Mouse (Mus musculus): ENCODE results near the gene Ccl2.

Gene Ccl2

DNA sequence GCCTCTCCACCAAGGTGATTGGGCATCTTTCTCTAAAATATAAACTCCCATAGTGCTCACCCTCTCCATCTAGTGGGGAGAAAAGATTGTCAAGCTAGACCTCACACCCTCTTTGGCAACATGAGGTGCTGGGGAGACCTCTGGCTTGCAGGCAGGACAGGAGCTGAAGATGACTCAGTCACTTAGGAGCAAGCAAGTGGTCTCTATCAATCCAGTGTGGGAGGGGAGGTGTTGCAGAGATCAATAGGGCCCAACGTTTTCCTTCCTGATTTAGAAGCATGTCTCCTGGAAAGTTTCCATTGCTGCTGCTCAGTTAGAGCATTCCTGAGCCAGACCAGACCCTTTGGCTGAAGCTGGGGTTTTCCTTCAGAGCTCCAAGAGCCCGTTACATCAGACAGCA lies 3.2 kb downstream of the Ccl2 start, which contains the start of gene Gm17268:
TSS of gene Gm17268 (minus strand) at position 28 of the 400 bp plus-strand sequence.
- DNase-seq = no peak

DNA sequence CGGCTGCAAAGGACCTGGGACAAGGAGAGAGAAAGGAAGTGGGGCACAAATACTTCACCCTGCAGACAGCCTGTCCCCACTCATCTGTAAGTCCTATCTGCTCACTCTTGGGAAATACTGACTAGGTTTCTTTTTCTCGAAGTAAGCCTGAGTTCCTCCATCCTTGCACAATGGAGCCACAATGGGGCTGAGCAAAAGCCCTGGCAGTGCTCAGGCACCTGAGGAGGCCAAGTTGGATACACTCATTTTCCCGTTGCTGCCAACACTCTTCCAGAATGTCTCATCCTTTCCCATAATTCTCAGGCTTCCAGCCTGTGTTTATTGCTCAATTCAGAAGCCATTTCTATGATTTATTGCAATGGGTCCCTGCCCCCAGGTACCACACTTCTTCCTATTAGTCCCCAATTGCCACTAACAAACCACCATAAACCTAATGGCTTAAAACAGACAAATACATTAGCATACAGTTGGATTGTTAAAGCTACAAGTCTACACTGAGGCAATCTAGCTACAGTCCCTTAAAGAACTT lies 3.8 kb downstream of the Ccl2 start:
- no peak for DNase-seq

DNA sequence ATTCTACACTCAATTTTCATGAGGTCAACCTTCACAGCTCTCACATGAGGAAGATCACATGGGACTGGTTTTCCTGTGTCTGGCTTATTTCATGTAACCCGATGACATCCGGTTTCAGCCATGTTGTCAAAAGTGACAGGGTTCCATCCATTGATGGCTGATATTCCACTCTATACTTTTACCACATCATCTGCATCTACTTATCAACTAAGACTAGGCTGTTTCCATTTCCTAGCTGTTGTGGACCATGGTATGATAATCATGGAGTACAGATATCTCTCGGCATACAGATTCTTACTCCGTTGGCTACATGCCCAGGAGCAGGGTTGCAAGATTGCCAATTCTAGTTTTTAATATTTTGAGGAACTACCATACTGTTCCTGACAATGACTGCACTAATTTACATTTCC lies 6.3 kb downstream of the Ccl2 start:
- DNase-seq = peak in 1 of 2 experiments; percentile 21

DNA sequence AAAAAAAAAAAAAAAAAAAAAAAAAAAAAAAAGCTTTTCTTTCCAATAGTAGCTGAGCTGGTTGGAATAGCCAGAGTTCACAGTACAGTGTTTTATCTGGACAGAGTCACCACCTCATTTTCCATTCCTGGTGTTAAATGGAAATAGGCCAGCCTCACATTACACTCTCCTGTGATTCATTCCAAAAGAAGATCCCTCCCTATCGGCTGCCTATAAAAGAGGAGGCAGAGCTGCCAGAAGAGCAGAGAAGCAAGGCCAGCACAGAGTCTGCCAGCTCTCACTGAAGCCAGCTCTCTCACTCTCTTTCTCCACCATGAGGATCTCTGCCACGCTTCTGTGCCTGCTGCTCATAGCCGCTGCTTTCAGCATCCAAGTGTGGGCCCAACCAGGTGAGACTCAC lies 10.1 kb downstream of the Ccl2 start, which contains the start of gene Ccl7:
TSS of gene Ccl7 (plus strand) at position 242 of the 400 bp plus-strand sequence.
- DNase-seq = no peak

DNA sequence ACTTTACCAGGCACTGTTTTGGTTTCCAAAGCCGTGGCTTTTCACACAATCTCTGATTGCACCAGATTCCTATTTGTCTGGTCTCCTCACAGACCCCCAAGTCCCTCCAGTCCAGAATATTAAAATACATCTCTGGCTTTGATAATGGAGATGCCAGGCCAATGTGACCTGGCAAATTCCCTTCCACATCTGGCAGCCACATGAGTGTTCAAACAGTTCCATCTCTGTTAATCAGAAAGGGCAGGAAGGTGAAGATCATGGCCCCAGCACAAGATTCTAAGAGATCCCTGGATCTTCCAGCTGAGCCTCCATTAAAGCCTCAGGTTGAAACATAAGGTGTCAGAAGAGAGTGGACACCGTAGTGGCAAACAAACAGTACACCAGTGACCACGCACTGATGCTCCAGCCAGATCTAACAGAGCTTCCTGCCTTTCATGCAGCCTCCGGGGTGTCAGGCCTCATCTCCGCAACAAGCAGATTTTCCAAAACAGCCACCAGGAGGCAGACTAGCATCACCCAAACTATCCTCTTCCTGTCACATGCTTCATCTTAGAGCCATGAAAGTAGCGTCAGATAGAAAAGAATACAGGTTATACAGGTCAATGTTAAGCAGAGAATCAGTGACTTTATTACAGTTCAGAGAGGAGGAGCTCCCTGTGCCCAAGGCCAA lies 12.5 kb downstream of the Ccl2 start:
- peak; percentile 66 to 67 for DNase-seq

DNA sequence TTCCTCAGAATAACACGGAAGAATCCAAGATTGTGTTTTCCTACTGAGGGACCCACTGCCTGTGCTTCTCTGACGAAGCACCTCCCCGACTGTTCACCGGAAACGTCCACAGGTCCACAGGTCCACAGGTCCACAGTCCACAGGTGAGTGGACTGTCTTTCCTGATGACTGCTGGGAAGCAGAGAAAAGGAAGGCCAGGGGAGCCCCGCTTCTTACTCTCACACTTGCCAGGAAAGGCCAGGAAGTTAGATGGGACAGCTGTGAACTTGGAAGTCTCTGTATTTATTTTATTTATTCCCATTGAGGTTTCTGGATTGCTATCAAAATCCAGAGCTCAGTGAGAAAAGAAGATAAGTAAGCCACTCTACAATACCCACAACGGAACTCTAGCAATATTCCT lies 18.5 kb downstream of the Ccl2 start:
- DNase-seq = peak; percentile 18 to 22

DNA sequence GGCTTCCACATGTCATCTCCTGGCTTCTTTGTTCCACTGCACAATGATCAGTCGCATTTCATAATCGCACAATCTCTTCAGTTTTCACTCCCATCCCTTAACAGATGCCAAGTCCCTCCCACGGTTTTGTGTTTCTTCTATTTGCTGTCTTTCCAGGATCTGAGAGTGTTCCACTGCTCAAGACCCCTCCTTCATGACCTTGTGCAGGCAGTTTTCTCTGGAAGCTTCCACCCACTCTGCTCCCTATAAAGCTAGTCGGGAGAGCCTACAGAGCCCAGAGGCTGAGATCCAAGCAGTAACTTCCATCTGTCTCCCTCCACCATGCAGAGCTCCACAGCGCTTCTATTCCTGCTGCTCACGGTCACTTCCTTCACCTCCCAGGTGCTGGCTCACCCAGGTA lies 22.3 kb downstream of the Ccl2 start, which contains the start of gene Ccl11:
TSS of gene Ccl11 (plus strand) at position 178 of the 400 bp plus-strand sequence.
- DNase-seq = no peak

DNA sequence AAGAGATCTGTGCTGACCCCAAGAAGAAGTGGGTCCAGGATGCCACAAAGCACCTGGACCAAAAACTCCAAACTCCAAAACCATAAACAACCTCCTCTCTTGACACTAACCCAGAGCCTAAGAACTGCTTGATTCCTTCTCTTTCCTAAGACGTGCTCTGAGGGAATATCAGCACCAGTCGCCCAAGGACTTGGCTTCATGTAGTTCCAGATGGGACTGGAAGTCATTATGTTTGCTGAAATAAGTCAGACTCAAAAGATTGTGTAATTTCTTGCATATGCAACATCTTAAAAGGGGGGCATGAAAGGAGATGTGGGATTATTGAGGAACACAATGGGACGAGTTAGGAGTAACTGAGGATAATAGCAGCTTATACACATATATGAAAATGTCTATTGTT lies 26.9 kb downstream of the Ccl2 start:
- DNase-seq = no peak

DNA sequence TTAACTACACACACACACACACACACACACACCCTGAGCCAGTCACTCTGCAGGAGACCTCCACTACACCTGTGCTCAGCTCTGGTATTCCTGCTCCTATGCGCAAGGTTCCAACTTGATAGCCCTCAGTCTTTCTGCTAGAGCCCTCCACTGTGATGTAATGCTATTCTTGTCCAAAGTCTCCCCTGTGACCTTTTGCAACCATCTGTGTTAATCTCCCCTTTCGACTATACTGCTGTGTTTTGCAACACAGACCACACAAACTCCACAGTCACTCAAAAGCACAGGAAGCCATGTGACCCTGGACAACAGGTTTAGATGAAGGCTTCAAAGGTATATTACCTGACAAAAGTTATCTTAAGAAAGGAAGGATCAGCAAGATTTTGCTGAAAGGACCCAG lies 28.1 kb downstream of the Ccl2 start:
- DNase-seq = no peak

DNA sequence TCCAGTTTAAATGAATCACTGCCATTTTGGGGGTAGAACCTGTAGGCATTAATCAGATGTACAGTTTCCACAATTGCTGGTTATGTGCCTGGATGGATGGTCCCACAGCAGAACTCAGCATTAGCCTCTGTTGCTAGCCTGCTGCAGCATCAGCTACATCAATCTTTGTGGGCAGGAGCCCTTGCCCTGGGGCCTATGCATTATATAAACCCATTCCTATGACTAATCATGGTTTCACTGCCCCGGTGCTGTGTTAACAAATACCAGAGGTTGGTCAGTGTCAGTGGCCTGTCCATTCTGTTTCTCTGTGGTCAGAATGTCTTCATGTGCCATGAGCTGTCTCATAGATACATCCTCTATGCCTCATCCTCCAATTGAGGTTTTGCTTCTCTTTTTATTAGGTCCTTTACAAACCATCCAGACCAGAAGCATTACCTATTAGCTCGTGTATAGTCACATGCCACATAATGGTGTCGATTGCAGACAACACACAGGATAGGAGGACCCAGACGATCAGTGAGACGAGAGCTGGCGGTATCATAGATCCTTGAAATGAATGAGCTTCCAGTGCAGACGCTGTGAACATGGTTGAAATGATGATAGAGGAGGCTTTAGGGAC lies 31.7 kb downstream of the Ccl2 start:
- DNase-seq = no peak

DNA sequence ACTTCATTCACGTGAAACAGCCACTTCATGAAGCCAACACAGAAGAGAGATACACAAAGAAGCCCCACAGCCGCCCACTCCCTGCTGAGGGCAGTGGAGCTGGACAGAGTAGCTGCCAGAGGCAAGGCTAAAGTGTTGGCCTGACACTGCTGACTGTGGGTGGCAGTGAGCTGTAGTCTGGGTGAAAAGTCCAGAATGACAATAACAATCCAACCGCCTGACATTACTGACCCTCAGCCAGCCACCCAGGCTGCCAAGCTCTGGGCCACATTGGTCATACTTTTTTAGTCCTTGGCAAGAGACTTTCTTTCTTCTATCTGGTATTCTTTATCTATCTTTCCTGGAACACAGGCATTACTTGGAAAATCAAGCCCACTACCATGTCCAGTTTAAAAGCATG lies 35.7 kb downstream of the Ccl2 start:
- DNase-seq = no peak

DNA sequence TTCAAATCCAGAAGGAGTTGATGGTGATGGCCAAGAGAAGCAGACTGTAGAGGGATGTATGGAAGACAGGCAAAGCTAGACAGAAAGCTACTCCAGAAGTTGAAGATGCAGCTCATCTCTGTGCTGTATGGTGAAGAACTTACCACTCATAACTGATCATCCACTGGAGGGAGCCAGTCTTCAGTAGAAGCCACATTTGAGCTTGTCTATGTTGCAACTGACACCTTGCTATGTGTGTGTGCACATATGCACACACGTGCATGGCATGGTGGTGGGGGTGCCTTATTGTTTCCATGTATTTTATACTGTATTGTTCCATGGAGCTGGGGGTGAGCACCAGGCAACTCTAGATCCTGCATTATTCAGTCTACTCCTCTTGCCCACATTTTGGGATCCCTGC lies 37.0 kb downstream of the Ccl2 start:
- DNase-seq = no peak

DNA sequence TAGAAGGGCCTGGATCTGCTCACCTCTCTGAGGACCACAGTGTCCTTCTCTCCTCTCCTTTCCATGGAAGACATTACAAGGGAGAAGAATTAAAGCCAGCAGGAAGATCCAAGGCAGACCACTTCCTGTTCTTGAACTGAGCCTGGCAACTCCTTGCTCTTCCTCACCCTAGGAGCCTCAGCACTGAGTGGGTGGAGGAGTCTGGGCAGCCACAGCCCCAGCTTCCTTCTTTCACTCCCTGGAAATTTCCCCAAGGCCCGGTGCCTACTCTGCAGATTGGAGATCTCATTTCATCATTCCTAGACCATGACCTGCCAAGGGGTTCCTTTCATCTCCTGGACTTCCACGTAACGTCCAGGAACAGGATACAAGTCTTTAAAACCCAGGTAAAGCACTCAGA lies 37.6 kb downstream of the Ccl2 start:
- no peak for DNase-seq

DNA sequence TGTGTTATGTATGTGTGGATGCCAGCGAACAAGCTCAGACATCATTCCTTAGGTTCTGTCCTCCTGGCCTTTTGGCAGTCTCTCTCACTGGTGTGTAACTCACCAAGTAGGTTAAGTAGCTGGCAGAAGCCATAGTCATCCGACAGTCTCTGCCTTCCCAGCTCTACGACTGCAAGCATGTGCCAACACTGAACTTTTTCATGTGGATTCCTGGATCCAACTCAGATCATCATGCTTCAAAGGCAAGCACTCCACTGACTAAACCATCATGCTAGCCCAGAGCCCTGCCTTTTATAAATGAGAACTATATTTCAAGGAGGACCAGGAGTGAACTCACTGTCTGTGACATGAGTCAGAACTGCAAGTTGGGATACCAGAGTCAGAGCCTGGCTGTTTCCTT lies 38.3 kb downstream of the Ccl2 start:
- DNase-seq = no peak

DNA sequence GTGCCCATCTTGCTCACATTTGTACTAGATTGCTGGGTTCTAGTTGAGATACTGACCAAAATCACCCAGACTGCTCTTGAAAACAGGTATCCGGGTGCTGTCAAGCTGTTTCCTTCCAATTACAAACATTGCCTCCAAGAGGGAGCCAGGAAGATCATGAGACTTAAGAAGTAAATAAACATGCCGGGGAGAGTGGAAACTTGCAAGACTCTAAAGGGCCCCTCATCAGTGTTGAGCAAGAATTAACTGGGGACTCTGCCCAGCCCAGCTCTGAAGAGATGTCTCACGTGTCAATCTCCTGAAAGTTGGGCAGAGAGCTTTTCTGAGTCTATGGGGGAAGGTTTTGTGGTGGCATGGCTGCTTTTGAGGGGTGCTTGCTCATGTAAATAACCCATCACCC lies 41.7 kb downstream of the Ccl2 start:
- no peak for DNase-seq

DNA sequence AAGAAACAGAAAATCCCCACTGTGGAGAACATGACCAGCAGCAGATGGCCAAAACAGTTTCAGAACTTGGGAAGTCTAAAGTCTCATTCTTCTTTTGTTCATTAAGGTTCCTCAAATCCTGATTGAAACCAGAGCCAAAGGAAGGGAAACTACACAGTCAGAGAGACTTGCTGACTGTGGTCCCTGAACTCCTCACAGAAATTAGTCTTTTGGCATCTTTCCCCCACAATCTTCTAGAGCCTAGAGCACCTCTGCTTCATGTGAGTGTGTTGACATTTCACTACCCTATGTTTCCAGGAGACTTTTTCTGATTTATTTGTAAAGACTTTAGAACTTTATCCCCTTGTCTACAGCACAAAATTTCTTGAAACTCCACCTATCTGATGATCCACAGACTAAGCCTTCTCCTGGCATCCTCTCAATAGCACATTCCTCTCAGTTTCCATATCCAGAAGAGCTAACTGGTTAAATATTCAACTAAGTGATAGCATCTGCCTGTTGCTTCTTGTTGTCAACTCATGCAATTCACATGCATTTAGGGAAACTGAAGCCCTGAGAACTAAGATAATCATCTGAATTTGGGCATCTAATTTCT lies 42.9 kb downstream of the Ccl2 start:
- DNase-seq = no peak

DNA sequence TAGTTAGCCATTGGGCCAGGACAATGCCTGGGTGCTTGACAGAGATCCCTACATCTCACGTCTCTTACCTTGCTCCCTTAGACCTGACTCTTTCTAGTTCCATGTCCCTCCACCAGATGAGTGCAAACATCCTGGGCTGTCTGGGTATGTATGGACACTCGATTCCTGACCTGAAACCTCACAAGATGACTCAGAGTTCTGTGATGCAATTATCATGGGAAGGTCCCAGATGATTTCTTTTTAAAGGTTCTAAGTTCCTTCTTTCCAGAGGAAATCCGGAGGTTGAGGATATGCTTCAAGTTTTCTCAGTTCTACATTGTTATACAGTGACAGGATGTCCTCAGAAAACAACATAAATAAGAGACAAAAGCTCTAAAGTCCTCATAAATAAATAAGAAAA lies 45.5 kb downstream of the Ccl2 start:
- DNase-seq = no peak

DNA sequence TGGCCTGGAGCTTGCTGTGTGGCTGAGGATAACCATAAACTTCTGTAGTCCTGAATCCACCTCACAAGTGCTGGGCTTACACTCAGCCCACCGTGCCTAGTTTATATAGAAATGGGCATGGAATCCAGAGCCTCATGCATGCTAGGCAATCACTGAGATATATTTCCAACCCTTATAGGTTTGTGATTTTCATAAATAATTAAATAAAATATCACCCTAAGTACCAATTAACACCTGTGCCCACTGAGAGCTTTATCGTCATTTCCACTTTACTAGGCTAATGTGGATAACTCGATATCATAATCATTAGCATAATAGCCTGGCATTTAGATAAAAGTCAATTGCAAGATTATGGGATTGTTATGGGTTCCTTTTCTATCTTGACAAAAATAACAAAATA lies 49.0 kb downstream of the Ccl2 start:
- no peak for DNase-seq

Measured in kidney, postnatal 4 days (tissue).